Mouse (Mus musculus) MEL (cell line): ENCODE data around the gene Fosl1.

Experiments
- CTCF ChIP-seq, 3 experiments: IDR thresholded peaks in 2 of 3; conservative IDR thresholded peaks in 1 of 3; 2 replicates each; pipeline ENCODE4 v1.5.1; 2011 to 2012; ENCODE audit warnings: low read length in 3 of 3, low read depth in 2 of 3, mild to moderate bottlenecking in 2 of 3, improper control_type of control experiment in 1 of 3, inconsistent platforms in 1 of 3, mixed read lengths in 1 of 3, moderate library complexity in 1 of 3; ENCODE audit not compliant: control insufficient read depth in 1 of 3, insufficient read depth in 1 of 3, poor library complexity in 1 of 3, severe bottlenecking in 1 of 3
- MAX ChIP-seq: IDR thresholded peaks from 2 replicates; pipeline ENCODE4 v1.6.1; 2011; ENCODE audit warnings: low read length, improper control_type of control experiment
- MEF2A ChIP-seq: IDR thresholded peaks from 2 replicates; pipeline ENCODE4 v1.6.1; 2014; ENCODE audit warnings: low read depth, mild to moderate bottlenecking, inconsistent platforms, low read length, improper control_type of control experiment; ENCODE audit not compliant: poor library complexity, insufficient replicate concordance, severe bottlenecking; ENCODE audit errors: extremely low read depth
- MXI1 ChIP-seq: IDR thresholded peaks from 2 replicates; pipeline ENCODE4 v1.6.1; 2011; ENCODE audit warnings: mild to moderate bottlenecking, low read depth, low read length, improper control_type of control experiment
- MYC ChIP-seq: IDR thresholded peaks from 2 replicates; pipeline ENCODE4 v1.6.1; 2011; ENCODE audit warnings: low read depth, mild to moderate bottlenecking, low read length, improper control_type of control experiment, moderate library complexity
- NRF1 ChIP-seq: IDR thresholded peaks from 2 replicates; pipeline ENCODE4 v1.6.1; 2014; ENCODE audit warnings: low read depth, mild to moderate bottlenecking, inconsistent platforms, low read length, improper control_type of control experiment, moderate library complexity; ENCODE audit not compliant: poor library complexity, insufficient read depth, severe bottlenecking
- POLR2A ChIP-seq, 2 experiments: IDR thresholded peaks; 2 replicates each; pipeline ENCODE4 v1.6.1; 2011 to 2012; ENCODE audit warnings: low read length in 2 of 2, mild to moderate bottlenecking in 2 of 2, control low read depth in 1 of 2, improper control_type of control experiment in 1 of 2, low read depth in 1 of 2, moderate library complexity in 1 of 2; ENCODE audit not compliant: control insufficient read depth in 1 of 2, insufficient read depth in 1 of 2, poor library complexity in 1 of 2
- POLR2AphosphoS5 ChIP-seq: IDR thresholded peaks from 2 replicates; pipeline ENCODE4 v1.6.1; 2012; ENCODE audit warnings: low read depth, borderline replicate concordance, mild to moderate bottlenecking, inconsistent platforms, low read length, moderate library complexity, mixed read lengths
- RCOR1 ChIP-seq: IDR thresholded peaks from 2 replicates; pipeline ENCODE4 v1.6.1; 2012; ENCODE audit warnings: low read depth, mild to moderate bottlenecking, inconsistent platforms, low read length, improper control_type of control experiment
- SMC3 ChIP-seq: IDR thresholded peaks from 2 replicates; pipeline ENCODE4 v1.6.1; 2011; ENCODE audit warnings: low read depth, low read length, improper control_type of control experiment
- TAL1 ChIP-seq: IDR thresholded peaks from 2 replicates; pipeline ENCODE4 v1.6.1; 2012; ENCODE audit warnings: mild to moderate bottlenecking, inconsistent platforms, low read length, moderate library complexity, mixed read lengths
- TBP ChIP-seq: IDR thresholded peaks from 2 replicates; pipeline ENCODE4 v1.8.0; 2011; ENCODE audit warnings: low read depth, low read length, improper control_type of control experiment
- USF2 ChIP-seq, 2 experiments: IDR thresholded peaks; 2 replicates each; pipeline ENCODE4 v1.6.1; 2011 to 2012; ENCODE audit warnings: improper control_type of control experiment in 2 of 2, low read length in 2 of 2, borderline replicate concordance in 1 of 2, inconsistent platforms in 1 of 2, low read depth in 1 of 2, mild to moderate bottlenecking in 1 of 2; ENCODE audit not compliant: insufficient read depth in 1 of 2

- TF ChIP-seq CTCF (IDR thresholded peaks at IDR 0.05 in 2 of 3, conservative IDR thresholded peaks at IDR 0.05 in 1 of 3; ENCODE audit: control insufficient read depth in 1 of 3, insufficient read depth in 1 of 3, low read depth in 2 of 3, low read length in 3 of 3, poor library complexity in 1 of 3, severe bottlenecking in 1 of 3): no peak
- no peak for TF ChIP-seq MEF2A
- no peak for TF ChIP-seq RCOR1
- TF ChIP-seq MXI1: no peak
- no peak for TF ChIP-seq TAL1
- TF ChIP-seq MYC: no peak
- no peak for TF ChIP-seq POLR2AphosphoS5
- no peak for TF ChIP-seq NRF1
- TF ChIP-seq POLR2A (IDR thresholded peaks at IDR 0.05; ENCODE audit: control insufficient read depth in 1 of 2, insufficient read depth in 1 of 2, low read depth in 1 of 2, low read length in 2 of 2, poor library complexity in 1 of 2): no peak
- no peak for TF ChIP-seq SMC3
- no peak for TF ChIP-seq TBP
- TF ChIP-seq MAX: no peak
- no peak for TF ChIP-seq USF2 (IDR thresholded peaks at IDR 0.05; ENCODE audit: borderline replicate concordance in 1 of 2, insufficient read depth in 1 of 2, low read depth in 1 of 2, low read length in 2 of 2)
Measured at GRCm38 (mm10) chr19:5500330-5500875, 53.1 kb downstream of the Fosl1 start.
